Mouse (Mus musculus): ENCODE measurements around the gene Mrps26.
"Not testable (repeated sequence)": the region's sequence is repeated elsewhere in the genome, so short reads cannot be mapped to it uniquely, and the experiment has no call there.

Mrps26 gene

DNA sequence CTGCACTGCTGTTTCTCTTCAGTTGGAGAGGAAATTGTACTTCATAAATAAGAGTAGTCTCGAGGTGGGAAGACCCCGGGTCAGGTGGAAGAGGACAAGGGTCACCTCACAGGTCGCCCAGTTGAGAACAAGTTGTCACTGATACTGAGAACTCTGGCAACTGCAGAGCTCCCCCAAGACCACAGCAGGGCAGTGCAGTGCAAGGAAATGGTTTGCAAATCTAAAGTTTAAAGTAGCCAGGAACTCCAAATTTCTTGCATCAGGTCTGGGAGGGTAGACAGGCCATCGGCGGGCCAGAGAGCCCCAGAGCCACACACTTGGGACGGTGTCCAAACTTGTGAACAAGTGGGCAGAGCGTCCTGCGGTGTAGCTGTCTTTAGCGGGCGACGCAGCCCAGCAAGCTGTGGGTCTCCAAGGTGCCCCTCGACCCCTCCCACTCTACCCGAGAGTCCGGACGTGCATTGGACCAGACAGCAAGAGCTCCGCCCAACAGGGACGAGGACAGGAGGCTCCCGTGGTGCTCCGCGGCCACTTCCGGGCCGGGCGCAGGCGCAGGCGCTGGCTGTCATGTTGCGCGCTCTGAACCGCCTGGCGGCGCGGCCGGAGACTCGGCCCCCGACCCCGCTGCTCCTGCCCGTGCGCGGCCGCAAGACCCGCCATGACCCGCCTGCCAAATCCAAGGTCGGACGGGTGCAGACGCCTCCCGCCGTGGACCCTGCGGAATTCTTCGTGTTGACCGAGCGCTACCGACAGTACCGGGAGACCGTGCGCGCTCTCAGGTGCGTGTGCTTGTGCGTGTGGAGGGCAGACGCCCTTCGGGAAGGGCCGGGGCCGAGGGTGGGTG, at the start of gene Mrps26:
Gene Mrps26 (plus strand): TSS at position 531 of the 844 bp plus-strand sequence.
- DNase-seq = peak; percentile 94

DNA sequence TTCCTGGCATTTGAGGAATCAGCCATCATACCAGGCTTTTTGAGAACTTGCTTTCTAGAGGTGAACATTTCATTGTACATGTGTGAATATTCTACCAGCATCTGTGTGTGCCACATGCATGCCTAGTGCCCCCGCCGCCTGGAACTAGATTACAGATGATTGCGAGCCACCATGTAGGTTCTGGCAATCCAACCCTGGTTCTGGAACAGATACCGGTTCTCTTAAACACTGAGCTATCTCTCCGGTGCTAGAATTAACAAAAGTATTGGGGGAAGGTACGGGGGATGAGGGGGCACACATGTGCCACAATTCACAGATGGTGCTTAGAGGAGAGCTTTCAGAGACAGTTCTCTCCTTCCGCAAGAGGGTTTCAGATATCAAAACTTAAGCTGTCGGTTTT, 49.6 kb upstream of the Mrps26 start:
- no peak for DNase-seq

DNA sequence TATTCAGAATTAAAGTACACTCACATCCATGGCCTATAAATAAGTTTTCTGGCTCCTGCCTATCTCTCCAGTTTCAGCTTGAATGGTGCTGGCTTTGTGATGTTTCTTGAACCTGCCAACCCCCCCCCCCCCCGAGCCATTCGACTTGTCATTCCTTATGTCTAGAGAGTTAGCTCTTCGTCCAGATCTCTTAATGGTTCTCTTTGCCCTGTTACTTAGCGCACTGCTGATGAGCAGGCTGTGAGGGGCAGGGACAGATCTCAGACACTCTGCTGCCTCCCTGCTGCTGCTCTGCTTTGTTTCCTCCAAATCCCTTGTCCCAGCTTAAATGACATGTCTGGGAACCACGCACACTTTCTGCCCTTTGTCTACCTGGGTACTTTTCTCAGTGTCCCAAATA, 47.8 kb upstream of the Mrps26 start:
- no peak for DNase-seq

GRCm38 (mm10) chr2:130521927-130522326, 41.6 kb upstream of the Mrps26 start:
- no peak for DNase-seq

DNA sequence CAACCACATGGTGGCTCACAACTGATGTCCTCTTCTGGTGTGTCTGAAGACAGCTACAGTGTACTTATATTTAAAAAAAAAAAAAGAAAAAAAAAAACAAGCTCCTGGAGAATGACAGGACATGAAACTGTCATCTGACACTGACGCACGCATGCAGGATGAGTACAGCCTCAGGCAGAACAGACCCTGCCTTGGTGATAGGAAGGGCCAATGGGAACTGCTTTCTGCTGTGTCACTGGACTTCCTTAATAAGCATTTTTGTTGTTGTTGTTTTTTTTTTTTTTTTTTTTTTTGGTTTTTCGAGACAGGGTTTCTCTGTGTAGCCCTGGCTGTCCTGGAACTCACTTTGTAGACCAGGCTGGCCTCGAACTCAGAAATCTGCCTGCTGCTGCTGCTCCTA, 38.1 kb upstream of the Mrps26 start:
- not testable (repeated sequence) for DNase-seq

DNA sequence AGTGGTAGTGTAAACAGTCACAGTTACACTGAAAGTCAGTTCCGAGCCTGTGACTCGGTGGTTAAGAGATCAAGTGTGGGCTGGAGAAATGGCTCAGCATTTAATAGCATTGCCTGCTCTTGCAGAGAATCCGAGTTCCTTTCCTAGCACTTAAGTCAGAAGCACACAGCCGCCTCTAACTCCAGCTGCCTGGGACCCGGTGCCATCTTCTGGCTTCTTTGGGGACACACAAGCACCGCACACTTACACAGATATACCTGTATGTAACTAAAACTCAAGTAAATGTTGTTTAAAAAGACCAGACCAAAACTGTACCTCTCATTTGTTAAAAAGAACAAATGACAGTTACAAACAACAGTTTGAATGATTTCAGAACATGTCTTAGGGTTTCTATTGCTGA, 35.1 kb upstream of the Mrps26 start:
- DNase-seq = no peak

- DNase-seq = no peak
Observed at GRCm38 (mm10) chr2:130529290-130529689, 34.3 kb upstream of the Mrps26 start.

- DNase-seq = no peak
Observed at GRCm38 (mm10) chr2:130529925-130530324, 33.6 kb upstream of the Mrps26 start.

DNA sequence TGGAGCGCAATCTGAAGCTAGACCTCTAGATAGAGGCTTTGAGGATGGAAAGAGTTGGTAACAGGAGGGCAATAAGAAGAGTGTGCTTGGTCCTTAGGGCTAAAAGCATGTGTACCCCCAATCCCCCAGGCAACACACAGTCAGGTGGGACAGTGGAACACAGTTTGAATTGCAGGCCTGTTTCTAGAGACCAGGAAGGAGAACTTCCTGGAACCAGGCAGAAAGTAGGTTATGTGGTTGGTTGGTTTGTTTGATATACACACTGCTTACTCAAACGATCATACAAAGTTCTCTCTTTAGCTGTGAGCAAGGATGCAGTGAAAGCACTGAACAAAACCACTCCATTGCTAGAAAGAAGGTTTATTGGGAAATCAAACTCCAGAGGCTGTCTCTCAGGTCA, 31.3 kb upstream of the Mrps26 start:
- DNase-seq = no peak

DNA sequence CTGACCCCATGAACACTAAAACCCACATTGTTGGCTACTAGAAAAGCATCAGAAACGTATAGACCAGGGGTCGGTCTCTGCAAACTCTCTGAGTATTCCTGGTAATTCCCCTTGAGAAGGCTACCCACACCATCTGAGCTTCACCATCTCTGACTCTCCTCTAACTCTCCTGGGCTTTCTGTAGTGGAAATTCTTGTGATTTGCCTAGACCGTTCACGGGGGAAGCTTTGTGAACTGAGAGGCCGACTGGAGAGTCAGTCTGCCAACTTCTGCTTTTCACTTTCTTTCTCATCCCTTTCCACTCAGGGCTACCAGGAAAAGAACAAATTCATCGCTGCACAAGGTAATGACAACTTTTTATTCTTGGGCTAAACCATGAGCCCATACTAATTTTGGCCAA, 28.5 kb upstream of the Mrps26 start:
- DNase-seq = no peak

DNA sequence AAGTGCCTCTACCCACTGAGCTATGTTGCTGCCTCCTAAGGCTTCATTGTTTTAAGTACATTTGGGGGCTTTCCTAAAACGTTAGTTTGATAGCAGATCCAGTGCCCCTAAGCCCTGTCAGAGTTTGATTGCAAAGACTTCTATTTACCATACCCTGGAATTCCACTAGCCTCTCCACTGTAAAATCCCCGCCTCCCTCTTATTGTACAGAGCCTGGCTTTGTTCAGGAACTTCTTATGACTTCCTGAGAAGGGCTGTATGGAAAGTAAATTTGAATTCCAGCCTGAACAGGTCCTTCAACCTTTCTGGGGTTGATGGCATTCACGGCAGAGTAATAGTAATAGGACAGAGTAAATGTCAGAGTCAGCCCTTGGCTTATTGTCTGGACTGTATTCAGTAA, 26.7 kb upstream of the Mrps26 start:
- no peak for DNase-seq

DNA sequence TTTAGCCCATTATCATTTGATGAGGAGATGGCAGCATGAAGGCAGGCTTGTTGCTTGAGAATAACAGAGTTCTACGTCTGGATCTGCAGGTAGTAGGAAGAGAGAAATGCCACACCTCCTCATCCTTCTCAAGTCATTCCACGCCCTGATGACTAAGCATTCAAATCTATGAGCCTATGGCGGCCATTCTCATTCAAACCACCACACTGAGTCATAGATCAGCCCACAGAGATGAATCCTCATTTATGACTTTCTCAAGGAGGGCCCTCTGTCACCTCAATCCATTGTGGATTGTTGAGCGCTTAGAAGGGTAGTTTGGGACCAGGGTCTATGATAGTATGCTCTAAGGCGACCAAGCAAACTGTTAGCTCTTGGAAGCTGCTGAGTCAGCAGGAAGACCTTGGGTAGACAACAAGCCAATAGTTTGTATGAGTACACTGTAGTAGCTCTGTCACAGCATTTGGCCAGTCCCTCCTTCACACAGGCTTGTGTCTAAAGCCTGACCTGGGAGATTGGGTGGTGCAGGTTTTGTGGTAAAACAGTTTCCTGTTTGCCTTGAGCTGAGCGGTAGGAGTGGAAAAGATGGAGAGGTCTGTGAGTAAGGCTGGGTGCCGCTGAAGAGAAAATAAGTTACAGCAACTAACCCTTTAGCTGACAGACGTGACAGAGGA, 24.5 kb upstream of the Mrps26 start:
- no peak for DNase-seq

- no peak for DNase-seq
Observed at GRCm38 (mm10) chr2:130540266-130540665, 23.3 kb upstream of the Mrps26 start.

GRCm38 (mm10) chr2:130546957-130547356, 16.6 kb upstream of the Mrps26 start:
- no peak for DNase-seq

DNA sequence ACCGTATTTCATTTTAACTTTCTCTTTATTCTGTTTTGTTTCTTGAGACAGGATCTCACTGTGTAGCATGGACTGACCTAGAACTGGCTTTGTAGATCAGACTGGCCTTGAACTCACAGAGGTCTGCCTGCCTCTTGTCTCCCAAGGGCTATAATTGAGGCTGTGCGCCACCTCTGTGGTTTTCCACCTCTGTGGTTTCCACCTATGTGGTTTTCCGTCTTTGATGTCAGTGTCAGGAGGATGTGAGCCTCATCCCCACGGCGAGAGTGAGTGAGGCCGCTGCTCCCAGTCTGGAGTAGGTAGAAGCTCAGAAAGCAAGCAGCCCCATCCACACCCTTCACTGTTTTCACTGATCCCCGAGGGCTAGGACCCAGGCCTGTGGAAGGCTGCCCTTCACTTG, 8.7 kb upstream of the Mrps26 start:
- no peak for DNase-seq

GRCm38 (mm10) chr2:130556292-130556691, 7.2 kb upstream of the Mrps26 start:
- peak; percentile 30 to 44 for DNase-seq

GRCm38 (mm10) chr2:130557462-130557861, 6.1 kb upstream of the Mrps26 start:
- no peak for DNase-seq

DNA sequence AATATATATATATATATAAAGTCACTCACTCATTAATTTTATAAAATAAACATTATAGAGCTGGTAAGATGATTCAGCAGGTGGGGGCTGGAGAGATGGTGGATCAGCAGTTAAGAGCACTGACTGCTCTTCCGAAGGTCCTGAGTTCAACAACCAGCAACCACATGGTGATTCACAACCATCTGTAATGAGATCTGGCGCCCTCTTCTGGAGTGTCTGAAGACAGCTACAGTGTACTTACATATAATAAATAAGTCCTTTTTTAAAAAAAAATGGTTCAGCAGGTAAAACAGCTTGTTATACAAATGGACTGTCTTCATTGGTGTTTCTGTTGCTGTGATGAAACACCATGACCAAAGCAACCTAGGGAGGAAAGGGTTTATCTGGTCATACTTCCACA, 5.5 kb upstream of the Mrps26 start:
- no peak for DNase-seq

GRCm38 (mm10) chr2:130564063-130564462, 521 bp downstream of the Mrps26 start:
- DNase-seq = peak in 1 of 2 experiments; percentile 33

GRCm38 (mm10) chr2:130564983-130565382, 1.4 kb downstream of the Mrps26 start:
- no peak for DNase-seq

GRCm38 (mm10) chr2:130568921-130569320, 5.4 kb downstream of the Mrps26 start:
- DNase-seq = peak; percentile 30 to 45

DNA sequence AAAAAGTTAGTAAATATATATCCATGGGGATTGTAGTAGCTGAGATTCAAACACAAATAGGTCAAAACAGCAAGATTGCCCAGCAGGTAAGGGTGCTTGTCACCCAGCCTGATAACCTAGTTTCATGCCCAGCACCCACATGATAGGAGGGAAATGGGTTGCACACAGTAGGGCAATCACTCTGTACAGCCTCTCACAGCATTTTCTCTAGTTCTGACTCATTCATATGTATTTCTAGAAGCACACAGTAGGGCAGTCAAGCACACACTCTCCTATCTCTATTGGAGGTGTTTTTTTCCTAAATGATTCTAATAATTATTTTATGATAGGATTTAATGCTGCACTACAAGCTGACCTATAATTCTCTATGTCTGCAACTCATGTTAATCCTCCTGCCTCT, 6.4 kb downstream of the Mrps26 start:
- DNase-seq = no peak

GRCm38 (mm10) chr2:130574960-130575359, 11.4 kb downstream of the Mrps26 start:
- DNase-seq = no peak

DNA sequence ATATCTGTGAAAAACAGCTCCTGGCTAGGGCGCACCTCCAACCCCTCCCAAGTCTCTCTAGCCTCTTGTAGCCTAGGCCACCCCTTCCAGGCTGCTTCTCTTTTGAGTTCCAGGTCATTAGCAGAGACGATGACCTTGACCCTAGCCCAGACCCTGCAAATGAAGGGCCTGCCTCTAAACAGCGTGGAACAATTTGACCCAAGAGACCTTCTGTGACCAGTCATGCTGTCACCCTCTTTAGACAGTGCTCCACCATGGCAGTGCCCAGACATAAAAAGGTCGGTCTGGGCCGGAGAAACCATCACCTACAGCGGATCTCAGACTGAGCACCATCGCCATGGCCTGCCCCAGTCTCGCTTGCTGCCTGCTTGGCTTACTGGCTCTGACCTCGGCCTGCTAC, 12.3 kb downstream of the Mrps26 start, which contains the start of gene Oxt:
Gene Oxt (plus strand): TSS at position 301 of the 400 bp plus-strand sequence.
- no peak for DNase-seq
